Mouse (Mus musculus): ENCODE results near the gene Lamc1.

Lamc1 gene

GRCm38 (mm10) chr1:153191943-153192329 lies 140.7 kb downstream of the Lamc1 start:
- DNase-seq (ENCODE audit: low read depth, low spot score), result peak; percentile 53

DNA sequence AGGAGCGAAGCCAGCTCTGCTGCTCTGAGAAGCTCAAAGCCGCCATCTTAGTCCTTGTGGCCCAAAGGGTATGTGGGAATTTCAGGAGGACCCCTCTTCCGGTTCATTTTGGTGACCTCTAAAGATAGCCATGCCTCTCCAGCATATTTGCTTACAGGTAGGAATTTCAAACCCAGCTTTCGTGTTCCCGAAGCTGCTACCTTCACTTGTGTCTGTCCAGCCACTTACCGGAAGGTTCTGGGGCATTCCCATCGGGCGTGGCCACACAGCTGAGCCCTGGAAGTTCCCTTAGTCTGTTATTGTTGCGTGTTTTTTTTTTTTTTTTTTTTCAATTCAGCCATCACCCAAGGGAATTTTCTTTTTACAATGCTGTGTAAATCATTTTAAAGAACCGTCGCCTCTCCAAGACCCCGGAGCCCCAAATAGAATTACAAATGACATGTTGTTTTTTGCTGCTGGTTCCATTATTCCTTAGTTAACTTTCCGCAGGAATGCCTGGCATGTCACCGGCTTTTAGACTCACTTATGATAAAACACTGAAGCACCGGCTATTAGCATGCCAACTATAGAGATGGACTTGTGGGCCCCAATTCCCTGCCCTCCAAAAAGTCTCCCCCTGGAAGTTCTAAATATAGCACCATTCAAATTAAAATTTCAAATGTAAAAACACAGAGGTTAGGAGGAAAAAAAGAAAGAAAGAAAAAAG lies 141.2 kb downstream of the Lamc1 start:
- DNase-seq (ENCODE audit: low read depth, low spot score), result no peak

DNA sequence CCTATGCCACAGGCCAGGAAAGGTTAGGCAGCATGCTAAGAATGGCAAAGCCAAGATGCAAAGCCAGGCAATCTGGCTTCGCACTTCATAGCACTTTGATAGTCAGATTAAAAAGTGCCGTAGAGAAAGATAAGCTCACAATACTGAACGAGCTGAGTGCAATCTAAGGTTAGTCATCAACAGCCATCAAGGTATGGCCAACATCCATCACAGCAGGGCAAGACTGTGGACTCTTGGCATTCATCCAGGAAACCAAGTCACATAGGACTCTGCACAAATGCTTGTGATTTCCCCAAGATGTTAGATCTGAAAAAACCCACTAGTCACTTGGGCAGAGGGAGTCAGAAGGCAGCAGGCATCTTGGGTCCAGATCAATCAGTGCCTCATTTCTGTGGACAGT lies 144.5 kb downstream of the Lamc1 start:
- no peak for DNase-seq (ENCODE audit: low read depth, low spot score)

GRCm38 (mm10) chr1:153185828-153186803 lies 146.5 kb downstream of the Lamc1 start, which contains the start of gene Lamc2:
TSS of gene Lamc2 (minus strand) at chr1:153186447.
- no peak for DNase-seq (ENCODE audit: low read depth, low spot score)

DNA sequence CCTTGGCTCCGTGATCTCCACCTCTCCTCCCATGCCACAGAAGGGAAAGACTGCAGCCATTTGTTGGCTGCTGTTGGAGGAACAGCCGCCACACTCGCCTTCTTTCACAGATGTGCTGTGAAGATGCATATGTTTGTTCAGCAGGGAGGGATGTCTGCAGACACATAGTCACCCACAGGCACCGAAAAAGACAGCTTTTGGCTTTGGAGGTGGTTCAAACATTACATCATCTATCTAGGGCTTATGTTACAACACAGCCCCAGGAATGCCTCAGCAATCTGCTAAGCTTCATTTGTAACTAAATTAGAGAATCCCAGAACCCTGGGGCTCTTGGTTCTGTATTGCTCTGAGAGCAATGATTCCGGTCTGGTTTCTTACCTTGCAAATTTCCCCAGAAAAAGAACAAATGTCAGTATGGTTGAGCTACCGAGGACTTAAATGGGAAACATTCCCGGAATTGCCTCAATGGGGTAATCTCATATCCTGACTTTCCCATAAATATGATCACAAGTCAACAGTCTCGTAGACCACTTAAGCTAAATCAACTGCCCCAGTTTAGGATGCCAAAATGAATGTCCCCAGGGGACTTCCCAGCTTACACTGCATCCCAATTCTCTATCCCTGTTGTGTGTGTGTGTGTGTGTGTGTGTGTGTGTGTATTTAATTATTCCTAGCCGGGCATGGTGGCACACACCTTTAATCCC lies 151.8 kb downstream of the Lamc1 start:
- DNase-seq (ENCODE audit: low read depth, low spot score), result no peak

DNA sequence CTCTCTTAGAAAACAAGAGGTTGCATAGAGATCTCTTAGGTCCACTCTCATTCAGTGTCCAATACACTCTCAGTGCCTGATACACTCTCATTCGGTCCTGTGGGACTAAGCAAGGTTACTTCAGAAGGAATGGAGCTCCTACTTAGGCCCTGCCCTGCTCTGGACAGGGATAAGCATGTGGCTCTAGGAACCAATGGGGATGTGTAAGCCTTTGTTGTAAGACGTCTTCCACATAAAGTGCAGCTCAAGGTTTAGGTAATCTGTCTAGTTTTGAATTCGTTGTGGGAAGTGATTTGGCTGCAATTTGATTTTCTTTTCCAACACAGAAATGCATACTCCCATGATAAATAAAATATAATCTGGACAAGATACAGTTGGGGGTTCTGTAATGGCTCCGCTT lies 152.4 kb downstream of the Lamc1 start:
- no peak for DNase-seq (ENCODE audit: low read depth, low spot score)

- DNase-seq (ENCODE audit: low read depth, low spot score), result no peak
These were observed 157.8 kb downstream of the Lamc1 start for GRCm38 (mm10) chr1:153174801-153175200.

DNA sequence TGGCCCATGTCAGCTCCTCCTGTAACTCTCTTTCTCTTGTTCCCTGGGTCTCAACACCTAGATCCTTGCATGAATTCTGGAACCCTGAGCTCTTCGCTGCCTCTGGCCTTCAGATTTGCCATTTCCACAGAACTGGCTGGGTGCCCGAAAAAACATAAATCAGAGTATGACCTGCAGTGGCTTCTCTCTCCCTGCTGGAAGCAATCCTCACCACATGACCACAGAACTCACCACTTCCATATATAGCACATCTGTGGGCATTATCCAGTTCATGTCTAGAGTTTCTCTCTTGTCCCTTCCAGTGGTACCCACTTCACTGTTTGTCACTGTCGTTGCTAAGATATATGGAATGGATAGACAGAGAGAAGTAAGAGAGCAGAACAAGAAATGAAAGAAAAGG lies 159.3 kb downstream of the Lamc1 start:
- DNase-seq (ENCODE audit: low read depth, low spot score), result no peak

- DNase-seq (ENCODE audit: low read depth, low spot score), result peak; percentile 52
These were observed 160.3 kb downstream of the Lamc1 start for GRCm38 (mm10) chr1:153172291-153172731.

DNA sequence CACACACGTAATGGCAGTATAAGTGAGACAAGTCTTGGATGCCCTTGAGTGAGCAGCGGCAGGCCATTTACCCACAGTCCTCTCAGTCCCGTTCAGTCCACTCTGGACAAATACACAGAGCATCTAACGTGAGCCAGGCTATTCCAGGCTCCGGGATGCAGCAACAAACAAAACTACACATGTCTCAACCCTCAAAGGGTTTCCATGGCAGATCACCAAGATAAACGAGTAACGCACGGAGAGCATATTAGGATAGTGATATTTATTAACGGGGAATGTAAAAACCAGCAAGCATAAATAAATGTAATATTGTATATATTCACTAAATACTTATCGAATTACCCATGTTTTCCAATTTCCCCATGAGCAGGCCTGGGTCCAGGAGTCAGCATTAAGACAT lies 161.6 kb downstream of the Lamc1 start:
- no peak for DNase-seq (ENCODE audit: low read depth, low spot score)

All from mesoderm, embryonic 11.5 days (tissue).